Comparison of ENCODE assay signal across 15 mouse cellular contexts in the genomic region with DNA sequence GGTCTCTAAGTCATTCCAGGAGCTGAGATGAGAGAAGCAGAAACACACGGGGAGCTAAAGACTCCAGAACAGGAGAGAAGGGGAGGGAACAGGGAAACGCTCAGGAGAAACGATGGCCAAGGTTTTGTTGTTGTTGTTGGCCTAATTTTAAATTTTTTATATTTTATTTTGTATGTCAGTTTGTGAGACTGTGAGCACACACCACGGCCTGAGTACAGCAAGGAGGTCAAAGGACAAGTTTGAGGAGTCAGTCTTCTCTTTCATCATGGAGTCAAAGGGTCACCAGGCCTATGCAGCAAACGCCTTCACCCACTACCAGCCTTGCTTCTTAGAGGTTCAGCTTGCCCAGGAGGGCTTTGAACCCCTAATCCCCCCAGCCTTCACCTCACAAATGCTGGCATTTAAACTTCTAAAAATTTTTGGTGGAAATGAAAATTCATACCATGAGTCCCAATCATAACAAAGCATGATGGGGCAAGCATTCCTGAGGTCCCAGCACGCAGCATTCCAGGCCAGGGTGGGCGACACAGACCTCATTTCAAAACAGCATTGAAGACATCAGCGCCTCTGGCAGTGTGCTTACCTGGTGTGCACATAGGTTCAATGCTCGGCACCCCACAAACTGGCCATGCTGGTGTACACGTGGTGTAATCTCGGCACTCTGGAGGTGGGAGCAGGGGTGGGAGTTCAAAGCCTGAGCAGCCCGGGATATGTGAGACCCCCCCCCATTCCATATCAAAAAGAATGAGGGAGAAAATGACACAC.
"Had no signal": no experiment of that assay in that cellular context is flagged by ENCODE, and none has a peak within 500 bp of the region (broad histone marks: within the 10 kb centered on the region; RNA-seq: fewer than 3 reads in every experiment).

No protein-coding gene starts in this region.

- H3K4me2 ChIP-seq: kidney, embryonic 15.5 days; limb, embryonic 12.5 days; midbrain, embryonic 12.5 days; neural tube, embryonic 13.5 days had no signal

- H3K4me3 ChIP-seq: kidney, embryonic 15.5 days; left cerebral cortex, adult 2 months; limb, embryonic 12.5 days; midbrain, embryonic 12.5 days; neural tube, embryonic 13.5 days had no signal

- H3K27ac ChIP-seq: left cerebral cortex, adult 2 months; liver, embryonic 14.5 days; midbrain, embryonic 12.5 days had no signal

- DNase-seq: kidney, adult 2 months; kidney, postnatal 14 days; lung, adult 18-20 months; retina, postnatal 1 day; right cerebral cortex, postnatal 4 days; spleen, adult 18-20 months; thymus, adult 2 months; thymus, postnatal 36 days had no signal

- H3K36me3 ChIP-seq: kidney, embryonic 15.5 days; limb, embryonic 12.5 days; midbrain, embryonic 12.5 days; neural tube, embryonic 13.5 days had no signal

- ATAC-seq: midbrain, embryonic 16.5 days had no signal

- H3K9ac ChIP-seq: kidney, embryonic 15.5 days; limb, embryonic 12.5 days; liver, embryonic 14.5 days; midbrain, embryonic 12.5 days; neural tube, embryonic 13.5 days had no signal

- H3K9me3 ChIP-seq: kidney, embryonic 15.5 days; limb, embryonic 12.5 days; midbrain, embryonic 12.5 days; neural tube, embryonic 13.5 days had no signal

- H3K27me3 ChIP-seq: kidney, embryonic 15.5 days; limb, embryonic 12.5 days; midbrain, embryonic 12.5 days; neural tube, embryonic 13.5 days had no signal
